Mouse (Mus musculus): ENCODE results near the gene Man1c1.

Man1c1 gene

DNA sequence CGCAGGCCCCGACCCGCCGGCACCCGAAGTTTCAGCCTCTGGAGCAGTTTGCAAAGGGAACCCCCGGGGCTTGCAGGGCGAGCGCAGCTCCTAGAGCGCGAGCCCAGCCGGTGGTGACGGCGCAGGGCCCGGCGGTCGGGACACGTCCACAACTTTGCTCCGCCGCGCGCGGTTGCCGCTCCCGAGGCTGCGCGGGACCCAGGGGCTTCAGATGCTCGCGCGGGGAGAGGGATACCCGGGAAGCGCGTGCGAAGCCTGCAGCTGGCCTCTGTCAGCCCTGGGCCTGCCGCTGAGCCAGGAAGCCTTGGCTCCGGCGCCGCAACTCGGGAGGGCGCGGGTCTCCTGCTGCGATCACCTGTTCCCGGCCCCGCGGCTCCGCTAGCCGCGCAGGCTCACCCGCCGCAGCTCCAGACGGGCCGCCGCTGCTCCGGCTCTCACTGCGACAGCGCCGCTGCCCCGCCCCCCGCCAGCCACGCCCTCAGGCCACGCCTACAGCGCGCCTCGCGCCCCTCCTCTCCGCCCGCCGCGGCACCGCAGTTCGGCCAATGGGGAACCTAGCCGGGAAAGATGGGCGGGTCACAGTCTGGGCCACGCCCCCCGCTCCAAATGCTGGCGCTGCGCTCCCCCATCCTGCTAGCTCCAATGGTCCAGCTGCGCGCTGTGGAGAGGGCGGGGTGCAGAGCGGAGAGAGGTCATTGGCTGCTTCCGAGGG is at the start of gene Man1c1:
Gene Man1c1, minus strand, starts transcription at position 456 of the 712 bp plus-strand sequence.
- DNase-seq, result peak; percentile 97

- no peak for DNase-seq
Observed at GRCm38 (mm10) chr4:134753516-134754261, 49.6 kb upstream of the Man1c1 start.

DNA sequence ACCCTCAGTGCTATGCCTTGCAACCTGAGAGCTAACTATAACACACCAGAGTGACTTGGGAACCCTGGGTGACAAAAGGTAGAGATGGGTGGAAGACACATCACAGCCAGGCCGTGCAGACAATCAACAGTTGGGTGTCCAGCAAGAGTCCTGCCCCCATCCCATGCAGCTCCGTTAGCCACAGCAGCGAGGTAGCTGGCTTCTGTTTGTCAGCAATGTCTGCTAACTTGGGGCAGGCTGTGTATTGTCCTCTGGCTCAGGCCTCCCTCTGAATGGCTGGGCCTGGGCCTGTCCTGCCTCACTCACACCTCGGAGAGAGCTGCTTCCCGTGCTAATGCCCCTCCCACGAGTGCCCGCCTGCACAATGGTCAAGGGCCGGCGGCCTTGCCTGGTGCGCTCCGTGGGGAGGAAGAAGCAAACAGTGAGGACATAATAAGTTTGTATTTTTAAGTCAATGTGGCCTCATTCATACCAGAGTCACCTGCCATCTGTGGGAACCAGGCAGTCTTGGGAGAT is 48.9 kb upstream of the Man1c1 start:
- DNase-seq, result no peak

DNA sequence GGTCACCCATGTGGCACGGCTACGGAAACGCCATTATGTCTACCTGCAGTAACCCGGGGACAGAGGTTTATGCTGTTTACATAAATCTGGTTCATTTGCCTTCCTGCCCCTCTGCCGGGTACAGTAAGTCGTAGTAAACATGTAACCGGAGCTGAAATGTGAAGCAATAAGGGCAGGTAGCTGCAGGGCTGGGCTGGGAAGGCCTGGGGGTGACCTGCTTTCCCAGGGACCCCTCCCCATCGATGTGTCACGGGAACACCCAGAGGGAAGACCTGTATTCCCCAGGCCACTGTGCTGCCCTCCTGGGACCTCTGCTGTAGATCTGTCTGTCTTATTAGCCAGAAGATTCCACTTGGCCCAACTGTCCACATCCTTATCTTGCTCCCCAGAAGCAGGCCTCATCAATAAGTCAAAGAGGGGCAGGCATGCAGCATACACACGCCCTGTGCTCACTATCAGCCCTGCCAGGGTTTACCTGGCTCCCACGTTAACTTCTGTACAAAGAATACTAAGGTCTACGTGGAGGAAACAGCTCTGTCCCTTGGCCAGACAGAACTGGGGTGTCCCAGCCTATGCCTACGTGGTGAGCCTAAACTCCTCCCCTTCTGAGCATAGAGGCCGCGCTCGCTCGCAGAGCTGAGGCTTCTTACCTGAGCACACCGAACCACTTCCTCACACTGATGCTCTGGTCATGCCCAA is 47.7 kb upstream of the Man1c1 start:
- DNase-seq, result no peak

DNA sequence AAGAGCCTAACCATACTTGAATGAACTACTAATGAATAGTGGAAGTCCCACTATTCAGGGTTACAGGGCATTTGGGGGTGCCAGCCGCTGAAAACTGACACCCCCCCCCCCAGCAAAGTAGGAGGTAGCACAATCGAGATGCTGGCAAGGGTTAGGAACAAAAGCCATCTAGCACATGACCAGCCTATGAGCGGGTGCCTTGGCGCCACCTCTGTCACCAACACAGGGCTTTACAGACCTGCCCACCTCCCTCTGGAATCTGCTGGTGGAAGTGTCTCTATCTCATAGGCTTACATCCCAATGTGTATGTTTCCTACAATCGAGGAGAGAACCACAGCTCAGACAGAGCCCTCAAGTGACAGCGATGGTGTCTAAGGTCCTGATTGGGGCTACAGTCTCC is 46.7 kb upstream of the Man1c1 start:
- no peak for DNase-seq

DNA sequence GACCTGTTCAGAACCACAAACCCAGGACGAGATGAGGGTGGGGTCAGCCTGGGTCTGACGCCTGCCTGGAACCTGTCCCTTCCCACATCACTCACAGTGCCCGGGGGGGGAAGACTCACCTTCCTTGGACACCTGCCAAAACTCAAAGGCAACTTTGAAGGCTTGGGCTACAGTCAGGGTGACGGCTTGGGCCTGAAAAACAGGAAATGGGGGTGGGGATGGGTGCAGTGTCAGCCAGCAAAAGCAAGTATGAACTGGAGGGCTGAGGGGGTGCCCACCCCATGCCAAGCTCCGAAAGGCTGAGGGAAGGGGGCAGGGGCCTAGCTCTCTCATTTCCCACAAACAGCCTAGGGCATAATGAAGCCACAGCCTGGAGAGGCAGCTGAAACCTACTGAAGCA is 46.2 kb upstream of the Man1c1 start:
- no peak for DNase-seq

- DNase-seq, result no peak
Observed at GRCm38 (mm10) chr4:134749301-134750030, 45.4 kb upstream of the Man1c1 start.

- DNase-seq, result no peak
Observed at GRCm38 (mm10) chr4:134745900-134746661, 42.0 kb upstream of the Man1c1 start.

DNA sequence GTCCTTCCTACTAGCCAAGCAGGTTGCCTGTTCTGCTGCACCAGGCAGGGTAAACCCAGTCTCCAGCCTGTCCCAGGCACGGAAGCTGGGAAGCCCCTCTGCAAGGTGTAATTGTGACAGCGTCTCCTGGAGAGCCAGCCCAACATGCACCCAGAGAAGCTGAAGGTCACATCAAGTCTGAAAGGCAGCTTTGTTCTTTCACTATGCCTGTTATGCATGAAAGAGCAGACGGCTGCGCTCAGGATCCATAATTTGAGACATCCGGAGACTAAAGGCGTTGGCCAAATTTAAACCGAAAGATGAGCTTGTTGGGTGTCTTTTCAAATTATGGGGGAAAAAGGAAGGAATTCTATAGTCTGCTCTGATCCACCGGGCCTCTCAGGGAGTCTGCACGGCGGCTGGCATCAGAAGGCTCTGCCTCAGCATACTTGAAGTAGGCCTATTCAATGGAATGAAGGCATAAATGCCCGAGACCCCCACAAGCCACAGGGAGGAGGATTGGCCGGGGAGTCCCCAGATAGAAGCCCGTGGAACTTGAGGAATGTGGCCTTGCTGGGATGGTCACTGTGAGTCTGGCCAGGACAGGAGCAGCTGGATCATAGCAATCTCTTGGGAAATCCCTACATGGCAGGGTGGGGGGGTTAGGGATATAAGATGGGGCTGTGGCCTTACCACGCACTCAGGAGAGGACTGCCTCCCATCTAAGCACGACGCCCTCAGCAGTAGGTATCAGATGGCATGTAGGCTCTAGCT is 40.0 kb upstream of the Man1c1 start:
- no peak for DNase-seq

GRCm38 (mm10) chr4:134741949-134742348 is 37.9 kb upstream of the Man1c1 start:
- DNase-seq, result no peak

- DNase-seq, result no peak
Observed at GRCm38 (mm10) chr4:134740186-134740585, 36.1 kb upstream of the Man1c1 start.

GRCm38 (mm10) chr4:134739530-134739929 is 35.4 kb upstream of the Man1c1 start:
- no peak for DNase-seq

GRCm38 (mm10) chr4:134737365-134737910 is 33.3 kb upstream of the Man1c1 start:
- DNase-seq, result no peak

GRCm38 (mm10) chr4:134736147-134736546 is 32.1 kb upstream of the Man1c1 start:
- no peak for DNase-seq

- DNase-seq, result no peak
Observed at GRCm38 (mm10) chr4:134734629-134735081, 30.6 kb upstream of the Man1c1 start.

DNA sequence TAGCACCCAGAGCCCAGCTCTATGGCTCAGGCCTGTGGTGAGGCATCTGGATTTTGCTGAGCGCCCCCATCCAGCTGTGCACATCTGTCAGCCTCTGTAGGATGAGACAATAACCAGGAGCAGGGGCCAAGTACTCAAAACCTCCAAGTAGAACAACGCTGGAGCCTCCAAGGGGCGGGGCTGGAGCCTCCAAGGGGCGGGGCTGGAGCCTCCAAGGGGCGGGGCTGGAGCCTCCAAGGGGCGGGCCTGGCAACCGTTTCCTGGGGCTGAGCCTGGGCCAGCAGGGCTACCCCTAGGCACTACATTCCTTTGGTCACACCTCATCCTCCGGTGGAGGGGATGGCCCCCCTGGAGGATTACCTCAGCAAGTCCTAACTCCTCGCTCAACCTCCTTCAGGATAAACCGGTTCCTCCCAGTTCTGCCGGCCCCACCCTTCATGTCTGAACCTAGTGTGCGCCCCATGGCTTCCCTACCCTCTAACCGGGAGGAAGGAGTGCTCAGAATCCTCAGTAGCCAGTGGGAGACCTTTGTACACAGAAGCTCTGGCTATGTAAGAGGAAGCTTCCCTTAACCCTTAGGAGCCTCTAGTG is 30.0 kb upstream of the Man1c1 start:
- DNase-seq, result peak; percentile 45

GRCm38 (mm10) chr4:134733371-134733770 is 29.3 kb upstream of the Man1c1 start:
- no peak for DNase-seq

DNA sequence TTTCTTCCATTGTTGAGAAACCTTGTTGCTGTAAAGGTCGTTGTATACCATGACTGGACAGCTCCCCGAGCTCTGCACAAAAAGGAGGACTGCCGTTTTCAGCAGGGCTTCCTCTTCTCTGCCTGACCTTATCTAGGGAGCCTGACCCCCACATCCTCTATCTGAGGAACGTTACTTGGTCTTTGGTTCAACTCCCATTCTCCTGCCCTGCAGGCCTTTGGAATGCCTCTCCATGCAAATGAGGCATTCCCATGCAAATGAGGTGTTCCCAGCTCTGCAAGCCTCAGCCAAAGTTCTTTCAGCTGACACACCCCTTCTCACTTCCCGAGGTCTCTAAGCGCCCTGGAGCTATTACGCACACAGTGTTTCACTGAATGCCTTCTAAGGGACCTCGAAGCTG is 26.0 kb upstream of the Man1c1 start:
- DNase-seq, result peak; percentile 51

- no peak for DNase-seq
Observed at GRCm38 (mm10) chr4:134725735-134726345, 21.8 kb upstream of the Man1c1 start.

- DNase-seq, result no peak
Observed at GRCm38 (mm10) chr4:134724974-134725373, 20.9 kb upstream of the Man1c1 start.
